Mouse (Mus musculus) gastrocnemius, postnatal 14 days (tissue): ENCODE data around the gene Olfr186. TPM values are rescaled to one million over a fixed set of nuclear protein-coding genes. Genes with fewer than 3 reads are reported as not detected.
"Not testable (repeated sequence)": the region's sequence is repeated elsewhere in the genome, so short reads cannot be mapped to it uniquely, and the experiment has no call there.

ENCODE experiments used
- DNase-seq: peaks from one replicate; pipeline ENCODE4 v3.0.0; 2021; ENCODE audit warnings: mixed read lengths
- intact Hi-C: fragments of 180-260 bp; cut with DNase I; formaldehyde crosslinking; loops from one replicate; pipeline ENCODE4 v1.15.1; 2025; ENCODE audit warnings: low total_unique reads
- long read RNA-seq, 2 experiments: library from polyadenylated mRNA; stranded (forward); transcript quantifications; one replicate each; pipeline ENCODE4 v2.0.0; 2021
- total RNA-seq, 2 experiments: library from RNA; stranded (reverse); gene quantifications; 2 replicates each; pipeline ENCODE4 v1.2.3; 2021

Olfr186 gene
- not detected for total RNA-seq
- long read RNA-seq, experiment 1, result 0 reads
- long read RNA-seq, experiment 2, result 0 reads

DNA sequence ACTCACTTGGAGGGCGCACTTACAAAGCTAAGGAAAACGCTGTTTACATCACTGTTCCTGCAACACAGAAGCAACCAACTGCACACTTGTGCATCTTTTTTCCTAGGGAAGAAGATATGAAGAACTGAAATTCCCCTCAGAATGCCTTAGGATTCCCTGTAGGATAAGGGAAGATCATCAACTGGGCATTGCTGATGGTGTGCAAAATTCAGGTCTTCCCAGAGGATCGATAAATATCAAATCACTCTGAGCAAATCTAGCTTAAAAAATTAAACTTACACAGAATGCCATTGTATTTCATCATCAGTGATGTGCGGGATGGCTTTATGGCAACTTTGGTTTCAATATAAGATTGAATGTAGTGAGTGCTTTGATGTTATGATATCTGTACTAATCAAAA is at the start of gene Olfr186:
Gene Olfr186, minus strand, starts transcription at position 101 of the 400 bp plus-strand sequence.
- intact Hi-C loops, result no loop called here
- DNase-seq, result no peak

DNA sequence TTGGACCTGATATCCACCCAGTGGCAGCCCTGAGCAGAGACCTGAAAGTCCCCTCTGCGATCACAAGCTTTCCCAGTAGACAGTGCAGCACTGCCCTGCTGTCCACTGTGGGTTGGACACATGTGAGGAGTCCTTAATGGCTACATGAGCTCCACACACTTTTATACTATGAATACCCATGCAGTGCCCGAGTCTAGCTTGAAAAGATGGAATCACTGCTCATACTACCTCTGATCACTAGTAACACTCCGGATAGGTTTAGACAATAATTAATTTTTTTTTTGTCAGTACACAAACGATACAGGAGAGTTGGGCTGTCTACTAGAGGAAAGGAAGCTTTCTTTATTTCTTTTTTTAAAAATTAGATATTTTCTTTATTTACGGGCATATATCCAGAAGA is 47.8 kb upstream of the Olfr186 start, which contains the start of gene Olfr190:
Gene Olfr190, minus strand, starts transcription at position 101 of the 400 bp plus-strand sequence.
- intact Hi-C loops, result no loop called here
- no peak for DNase-seq

DNA sequence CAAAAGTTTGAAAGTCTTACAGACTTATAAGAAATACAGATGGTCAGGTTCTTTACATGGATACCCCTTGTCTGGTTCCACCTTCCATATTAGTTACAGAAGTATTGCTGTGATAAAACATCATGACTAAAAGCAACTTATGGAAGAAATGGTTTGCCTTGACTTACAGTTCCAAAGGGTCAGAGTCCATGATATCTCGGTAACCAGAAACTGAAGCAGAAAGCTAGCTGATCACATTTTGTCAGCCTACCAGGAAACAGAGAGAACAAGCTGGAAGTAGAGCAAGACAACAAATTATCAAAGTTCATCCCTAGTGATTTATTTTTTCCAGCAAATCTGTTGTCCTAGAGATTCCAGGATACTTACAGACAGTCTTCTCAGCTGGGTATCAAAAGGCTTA is 43.4 kb upstream of the Olfr186 start:
- intact Hi-C loops, result no loop called here
- DNase-seq, result no peak

DNA sequence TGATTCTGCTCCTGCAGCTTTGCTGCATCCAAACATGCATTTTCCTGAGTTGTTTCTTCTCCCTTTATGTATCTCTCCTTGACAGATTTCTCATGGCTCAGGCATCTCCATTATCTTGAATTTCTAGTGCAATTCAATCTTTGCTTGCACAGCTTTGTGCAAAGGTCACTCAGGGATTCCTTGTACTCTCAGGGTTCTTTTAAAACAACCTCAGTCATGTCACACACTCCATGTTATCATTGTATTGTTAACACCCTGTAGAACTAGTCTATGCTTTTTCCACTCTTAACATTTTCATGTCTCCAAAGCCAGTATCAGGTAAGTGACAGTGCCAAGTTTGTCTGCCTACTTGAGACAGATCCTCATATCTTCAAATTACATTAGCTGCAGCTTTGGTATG is 41.7 kb upstream of the Olfr186 start:
- intact Hi-C loops, result no loop called here
- no peak for DNase-seq

DNA sequence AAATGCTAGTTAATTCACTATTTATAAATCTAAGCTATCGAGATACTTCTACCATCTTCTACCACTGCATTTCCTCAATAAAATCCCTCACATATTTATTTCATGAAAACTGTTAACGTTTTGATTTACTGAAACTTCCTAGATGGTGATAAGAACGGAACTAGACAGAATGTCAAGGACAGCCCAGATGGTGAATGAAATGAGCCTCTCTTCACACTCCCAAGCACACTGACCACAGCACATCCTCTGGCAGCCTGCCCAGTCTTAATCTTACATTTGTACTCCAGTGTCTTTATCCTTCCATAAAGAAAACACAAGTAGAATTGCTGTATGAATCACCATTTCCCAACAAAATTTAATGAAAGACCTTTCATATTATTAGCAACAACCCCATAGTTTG is 32.3 kb upstream of the Olfr186 start:
- intact Hi-C loops, DNase-seq: not testable (repeated sequence)

DNA sequence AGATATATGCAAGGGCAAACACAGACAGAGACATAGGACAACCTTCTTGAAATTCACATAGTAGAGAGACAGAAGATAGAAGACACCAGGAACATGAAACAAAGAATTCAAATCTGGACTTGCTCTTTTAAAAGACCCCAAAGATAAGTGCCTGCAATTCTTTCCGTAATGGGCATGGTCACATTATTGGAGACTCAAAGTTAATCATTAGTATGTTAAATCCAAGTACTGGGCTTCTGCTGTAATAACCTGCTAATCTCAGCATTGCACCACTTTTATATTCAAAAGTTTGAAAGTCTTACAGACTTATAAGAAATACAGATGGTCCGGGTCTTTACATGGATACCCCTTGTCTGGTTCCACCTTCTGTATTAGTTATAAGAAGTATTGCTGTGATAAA is 19.2 kb upstream of the Olfr186 start:
- DNase-seq, intact Hi-C loops: not testable (repeated sequence)

DNA sequence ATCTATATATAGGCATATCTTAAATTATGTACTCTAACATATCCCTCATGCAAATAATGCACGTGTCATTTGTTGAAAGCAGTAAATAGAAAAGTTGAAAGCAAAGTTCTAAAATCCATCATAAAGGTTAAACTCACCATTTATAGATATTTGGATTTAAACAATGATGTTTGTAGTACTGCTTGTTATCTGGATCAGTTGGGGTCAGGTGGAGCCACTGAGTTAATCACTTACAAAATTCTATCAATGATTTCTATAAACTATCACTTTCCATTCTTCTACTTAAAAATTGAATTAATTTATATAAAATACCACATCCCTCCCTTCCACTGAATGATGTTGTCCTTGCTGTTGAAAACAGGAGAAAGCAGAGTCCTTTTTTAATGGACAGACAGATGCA is 18.8 kb upstream of the Olfr186 start:
- intact Hi-C loops, result no loop called here
- no peak for DNase-seq

DNA sequence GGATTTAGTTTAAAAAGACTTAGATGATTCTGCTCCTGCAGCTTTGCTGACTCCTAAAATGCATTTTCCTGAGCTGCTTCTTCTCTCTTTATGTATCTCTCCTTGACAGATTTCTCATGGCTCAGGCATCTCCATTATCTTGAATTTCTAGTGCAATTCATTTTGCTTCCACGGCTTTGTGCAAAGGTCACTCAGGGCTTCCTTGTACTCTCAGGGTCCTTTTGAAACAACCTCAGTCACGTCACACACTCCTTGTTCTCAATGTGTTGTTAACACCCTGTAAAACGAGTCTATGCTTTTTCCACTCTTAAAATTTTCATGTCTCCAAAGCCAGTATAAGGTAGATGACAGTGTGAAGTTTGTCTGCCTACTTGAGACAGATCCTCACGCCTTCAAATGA is 17.5 kb upstream of the Olfr186 start:
- intact Hi-C loops, result no loop called here
- DNase-seq, result no peak

DNA sequence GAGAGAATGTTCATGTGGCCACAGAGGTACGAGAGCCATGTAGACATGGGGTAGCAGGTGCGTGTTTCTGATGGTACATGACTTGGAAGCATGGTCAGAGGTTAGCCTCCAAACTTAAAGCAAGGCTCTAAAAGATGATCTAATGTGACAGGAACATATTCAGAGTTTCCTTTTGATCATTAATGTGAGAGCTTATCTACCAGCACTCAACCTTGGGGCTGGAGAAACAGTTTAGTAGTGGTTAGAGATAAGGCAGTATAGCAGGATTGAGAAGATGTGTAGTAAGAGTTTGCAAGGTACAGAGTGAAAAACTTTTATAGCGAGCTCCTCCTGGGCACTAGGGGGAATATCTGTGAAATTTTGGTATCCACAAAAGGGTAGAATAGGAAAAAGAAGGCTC is 15.7 kb upstream of the Olfr186 start:
- intact Hi-C loops, result no loop called here
- no peak for DNase-seq

DNA sequence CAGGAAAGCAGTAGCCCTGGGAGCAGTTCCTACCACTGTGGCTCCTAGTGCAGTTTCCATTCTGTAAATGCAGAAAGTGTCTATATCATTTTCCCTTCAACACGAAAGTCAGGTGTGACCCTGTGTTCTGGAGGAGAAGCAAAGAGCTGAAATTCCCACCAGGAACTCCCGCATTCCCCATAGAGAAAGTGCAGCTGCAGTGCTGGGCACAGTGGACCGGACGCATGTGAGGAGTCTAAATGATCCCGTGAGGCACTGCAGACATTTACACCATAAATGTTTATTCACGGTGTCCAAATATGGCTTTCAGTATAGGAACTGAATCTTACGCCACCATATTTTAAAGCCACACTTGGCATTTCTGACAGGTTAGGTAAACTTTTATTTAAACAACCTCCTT is 9.6 kb upstream of the Olfr186 start, which contains the start of gene Olfr187:
Gene Olfr187, minus strand, starts transcription at position 58 of the 400 bp plus-strand sequence.
- DNase-seq, result no peak
- intact Hi-C loops, result no loop called here

DNA sequence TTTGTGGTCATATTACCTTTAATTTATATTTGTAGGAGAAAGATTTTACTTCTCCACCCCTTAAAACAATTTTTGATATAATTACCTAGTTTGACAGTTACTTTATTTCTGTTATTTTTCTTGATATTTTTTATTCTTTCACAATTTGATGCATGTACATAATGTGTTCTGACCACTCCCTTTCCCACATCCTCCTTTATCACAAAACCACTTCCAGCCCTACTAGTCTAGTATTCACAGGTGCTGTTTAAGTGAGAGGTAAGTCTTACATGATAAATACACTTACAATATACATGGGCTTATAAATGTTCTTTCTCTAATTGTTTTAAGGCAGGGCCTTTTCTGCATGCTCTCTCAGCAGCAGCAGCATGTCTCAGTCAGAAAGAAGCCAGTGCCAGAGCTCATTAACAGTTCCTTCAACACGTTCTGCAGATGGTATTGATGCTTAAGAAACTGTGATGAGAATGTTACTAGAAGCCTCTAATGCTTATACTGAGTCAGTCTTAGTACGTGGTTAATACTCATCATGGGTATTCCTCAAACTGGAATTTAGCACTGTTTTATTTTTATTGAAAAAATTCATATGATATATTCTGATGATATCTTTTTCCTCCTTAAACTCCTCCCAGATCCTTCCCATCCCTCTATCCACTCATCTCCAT is 16.6 kb downstream of the Olfr186 start:
- DNase-seq, result no peak
- intact Hi-C loops, result no loop called here

DNA sequence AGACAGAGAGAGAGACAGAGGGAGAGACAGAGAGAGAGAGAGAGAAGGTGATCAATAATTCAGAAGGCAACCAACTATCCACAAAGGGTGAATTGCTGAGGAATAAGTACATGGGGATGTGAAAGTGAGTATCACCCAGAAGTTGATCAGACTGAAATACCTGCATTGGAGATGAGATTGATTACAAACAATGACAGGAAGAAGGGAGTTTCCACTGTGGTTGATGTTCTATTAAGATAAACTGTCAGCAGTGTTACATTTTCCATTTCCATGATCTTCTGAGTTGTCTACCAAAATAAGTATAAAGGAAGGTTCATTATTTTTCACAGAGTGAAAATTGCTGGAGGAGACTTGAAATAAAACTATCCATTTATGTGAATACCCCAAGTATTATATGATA is 22.9 kb downstream of the Olfr186 start:
- DNase-seq, result no peak
- intact Hi-C loops, result no loop called here

DNA sequence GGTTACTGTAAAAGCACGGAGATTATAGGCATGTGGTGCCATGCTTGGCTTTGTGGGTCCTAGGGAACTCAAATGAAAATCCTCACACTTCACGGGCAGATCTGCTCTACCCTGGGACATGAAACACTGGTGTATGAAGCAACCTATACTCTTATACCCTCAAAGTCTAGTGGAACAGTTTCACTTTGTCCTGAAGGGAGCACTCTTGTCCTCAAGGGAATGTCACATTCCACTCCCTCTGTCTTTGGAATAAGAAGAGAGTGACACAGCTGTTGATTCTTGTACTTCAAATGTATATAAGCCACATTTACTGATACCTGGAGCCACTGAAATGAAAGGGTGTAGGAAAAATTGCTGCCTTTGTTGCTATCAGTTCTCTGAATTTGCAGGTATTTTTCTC is 35.0 kb downstream of the Olfr186 start, which contains the start of gene Olfr183:
Gene Olfr183, plus strand, starts transcription at position 301 of the 400 bp plus-strand sequence.
- intact Hi-C loops, result no loop called here
- no peak for DNase-seq

Other genes with a start within 250 kb of the Olfr186 start
- gene Olfr173, start 230.0 kb downstream of the Olfr186 start, total RNA-seq, result not detected
- gene Olfr175-ps1, start 203.5 kb downstream of the Olfr186 start, total RNA-seq, result not detected
- gene Olfr177, start 155.5 kb downstream of the Olfr186 start, total RNA-seq, result not detected
- not detected for gene Olfr178, start 138.2 kb downstream of the Olfr186 start, total RNA-seq
- gene Olfr181, start 101.5 kb downstream of the Olfr186 start, total RNA-seq, result not detected
- gene Olfr180, start 100.9 kb downstream of the Olfr186 start, total RNA-seq, result not detected
- not detected for gene Olfr183, start 34.9 kb downstream of the Olfr186 start, total RNA-seq
- not detected for gene Olfr187, start 9.5 kb upstream of the Olfr186 start, total RNA-seq
- not detected for gene Olfr190, start 47.7 kb upstream of the Olfr186 start, total RNA-seq
- gene Olfr191, start 59.5 kb upstream of the Olfr186 start, total RNA-seq, result not detected
- gene Olfr193, start 81.6 kb upstream of the Olfr186 start, total RNA-seq, result not detected
- gene Olfr194, start 90.8 kb upstream of the Olfr186 start, total RNA-seq, result not detected
- gene Olfr195, start 116.8 kb upstream of the Olfr186 start, total RNA-seq, result not detected
- gene Olfr196, start 140.2 kb upstream of the Olfr186 start, total RNA-seq, result not detected
- gene Olfr198, start 173.2 kb upstream of the Olfr186 start, total RNA-seq, result not detected
- gene Olfr199, start 189.5 kb upstream of the Olfr186 start, total RNA-seq, result not detected
- gene Olfr201, start 242.3 kb upstream of the Olfr186 start, total RNA-seq, result not detected